Comparison of ENCODE assay signal across 9 mouse cellular contexts in the genomic region with DNA sequence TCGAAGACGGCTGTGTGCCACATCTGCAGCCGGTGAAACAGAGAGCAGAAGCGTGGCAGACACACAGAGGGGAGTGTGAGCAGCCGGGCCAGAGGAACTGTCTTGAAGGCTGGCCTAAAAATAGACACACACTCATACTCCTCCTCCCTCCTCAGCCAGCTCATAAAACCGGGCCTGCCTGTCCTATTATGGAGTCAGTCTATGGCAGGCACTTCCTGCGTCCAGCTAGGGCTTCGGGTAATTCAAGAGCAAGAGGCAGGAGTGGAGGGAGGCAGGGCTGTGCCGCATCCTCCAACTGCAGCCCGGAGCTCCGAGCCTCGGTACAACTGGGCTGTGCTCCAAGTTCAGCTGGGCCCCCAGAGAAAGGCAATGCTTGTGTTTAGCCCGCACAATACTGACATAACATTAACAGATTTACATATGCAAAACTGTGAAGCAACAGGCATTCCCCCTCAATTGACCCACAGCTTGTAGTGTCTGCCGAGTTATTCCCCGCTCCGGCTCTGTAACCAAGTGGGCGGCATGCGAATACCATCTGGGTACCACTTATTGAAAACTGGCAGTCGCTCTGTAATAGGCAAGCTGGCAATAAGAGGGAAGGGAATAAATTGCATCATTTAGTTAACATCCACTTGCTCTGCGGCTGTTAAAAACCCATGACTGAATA. TPM values are rescaled to one million over a fixed set of nuclear protein-coding genes. Genes with fewer than 3 reads are reported as not detected.
A peak's percentile ranks its signal among the peaks of the same experiment; 100 is the strongest.
DNase-seq lines count a peak whose midpoint lies in the region; ATAC-seq and TF ChIP-seq lines count a peak whose summit lies in the region.
"Had no signal": no experiment of that assay in that cellular context is flagged by ENCODE, and none has a peak within 500 bp of the region (broad histone marks: within the 10 kb centered on the region; RNA-seq: fewer than 3 reads in every experiment).

No protein-coding gene starts in this region.

- no peak for TF ChIP-seq POLR2A in bone marrow macrophage, adult 2 months (IDR thresholded peaks at IDR 0.05; ENCODE audit: borderline replicate concordance, low read depth, low read length)

- DNase-seq in 3T3-L1 (ENCODE audit: low read depth, low spot score) (peak; percentile 93), liver (peak; percentile 59)
- DNase-seq in forebrain, embryonic 10.5 days (ENCODE audit: extremely low spot score, low spot score) = peak; percentile 43
- peak; percentile 97 for DNase-seq in kidney, postnatal 0 days (ENCODE audit: low spot score)
- DNase-seq in midbrain, postnatal 0 days (ENCODE audit: low spot score) = peak; percentile 86

- H3K27me3 ChIP-seq in forebrain, embryonic 10.5 days (ENCODE audit: poor library complexity, severe bottlenecking) = no peaks in the 10 kb centered on the region
- H3K27me3 ChIP-seq in heart, embryonic 14.5 days (ENCODE audit: control insufficient read depth, insufficient read depth, low read length) = no peaks in the 10 kb centered on the region
- H3K27me3 ChIP-seq in kidney, postnatal 0 days (ENCODE audit: insufficient read depth, low read length) = no peaks in the 10 kb centered on the region
- no peaks in the 10 kb centered on the region for H3K27me3 ChIP-seq in midbrain, postnatal 0 days (ENCODE audit: insufficient read depth, low read length)
- H3K27me3 ChIP-seq in stomach, embryonic 14.5 days (ENCODE audit: control insufficient read depth, insufficient read depth, low read length) = no peaks in the 10 kb centered on the region

- WGBS in forebrain, embryonic 10.5 days = 65% methylated on average over 20 of the region's 20 CpGs
- 22% methylated on average over 20 of the region's 20 CpGs for WGBS in heart, embryonic 14.5 days
- 12% methylated on average over 20 of the region's 20 CpGs for WGBS in kidney, postnatal 0 days
- WGBS in midbrain, postnatal 0 days = 21% methylated on average over 20 of the region's 20 CpGs
- 31% methylated on average over 20 of the region's 20 CpGs for WGBS in stomach, embryonic 14.5 days

- no peak for TF ChIP-seq CTCF in bone marrow macrophage, adult 2 months (IDR thresholded peaks at IDR 0.05; ENCODE audit: low read depth, low read length)
- TF ChIP-seq CTCF in kidney, postnatal 0 days (IDR thresholded peaks at IDR 0.05; ENCODE audit: low read depth) = no peak
- TF ChIP-seq CTCF in midbrain, postnatal 0 days (IDR thresholded peaks at IDR 0.05) = no peak

- H3K4me2 ChIP-seq in heart, embryonic 14.5 days (ENCODE audit: low read length) = peak overlapping the region; percentile 59
- peak overlapping the region; percentile 53 for H3K4me2 ChIP-seq in kidney, postnatal 0 days (ENCODE audit: low read length)
- H3K4me2 ChIP-seq in midbrain, postnatal 0 days (ENCODE audit: low read depth, low read length, poor library complexity, severe bottlenecking) = peak overlapping the region; percentile 36
- peak overlapping the region; percentile 33 for H3K4me2 ChIP-seq in stomach, embryonic 14.5 days (replicated peaks; ENCODE audit: low read depth, low read length)

- peak overlapping the region; percentile 84 for H3K27ac ChIP-seq in bone marrow macrophage, adult 2 months (ENCODE audit: insufficient read depth, low read depth, low read length)
- H3K27ac ChIP-seq in forebrain, embryonic 10.5 days = peak overlapping the region; percentile 72
- peak overlapping the region; percentile 93 to 99 for H3K27ac ChIP-seq in heart, embryonic 14.5 days (replicated peaks in 1 of 2; ENCODE audit: control insufficient read depth in 1 of 2, insufficient read depth in 1 of 2, low read depth in 2 of 2, low read length in 2 of 2)
- H3K27ac ChIP-seq in kidney, postnatal 0 days = peak overlapping the region; percentile 70
- H3K27ac ChIP-seq in midbrain, postnatal 0 days (ENCODE audit: low read depth, low read length) = peak overlapping the region; percentile 51
- H3K27ac ChIP-seq in stomach, embryonic 14.5 days (ENCODE audit: low read length) = peak overlapping the region; percentile 92

- no peaks in the 10 kb centered on the region for H3K9me3 ChIP-seq in forebrain, embryonic 10.5 days
- no peaks in the 10 kb centered on the region for H3K9me3 ChIP-seq in heart, embryonic 14.5 days (ENCODE audit: control insufficient read depth, low read length)
- H3K9me3 ChIP-seq in kidney, postnatal 0 days (replicated peaks; ENCODE audit: low read length) = no peaks in the 10 kb centered on the region
- H3K9me3 ChIP-seq in midbrain, postnatal 0 days (ENCODE audit: low read length) = no peaks in the 10 kb centered on the region
- H3K9me3 ChIP-seq in stomach, embryonic 14.5 days (ENCODE audit: control insufficient read depth, low read depth, low read length) = no peaks in the 10 kb centered on the region
- H3K9me3 ChIP-seq: G1E had no signal

- H3K36me3 ChIP-seq in forebrain, embryonic 10.5 days (replicated peaks) = peaks cover 16% of the 10 kb centered on the region
- 0 out of 2 replicates have a peak, but pooled peaks cover 3% of the 10 kb centered on the region for H3K36me3 ChIP-seq in heart, embryonic 14.5 days (ENCODE audit: control insufficient read depth, insufficient read depth, low read length)
- H3K36me3 ChIP-seq in kidney, postnatal 0 days (ENCODE audit: insufficient read depth, low read length) = no peaks in the 10 kb centered on the region
- H3K36me3 ChIP-seq in midbrain, postnatal 0 days (ENCODE audit: insufficient read depth, low read length) = no peaks in the 10 kb centered on the region
- H3K36me3 ChIP-seq in stomach, embryonic 14.5 days (ENCODE audit: control insufficient read depth, insufficient read depth, low read length) = no peaks in the 10 kb centered on the region

- peak overlapping the region; percentile 70 for H3K9ac ChIP-seq in heart, embryonic 14.5 days (ENCODE audit: low read length)
- no peak overlapping the region for H3K9ac ChIP-seq in kidney, postnatal 0 days (ENCODE audit: low read depth, low read length)
- no peak overlapping the region; the same call in 1 of the 2 replicates for H3K9ac ChIP-seq in midbrain, postnatal 0 days (replicated peaks; ENCODE audit: low read length, poor library complexity, severe bottlenecking)
- no peak overlapping the region for H3K9ac ChIP-seq in stomach, embryonic 14.5 days (replicated peaks; ENCODE audit: low read depth, low read length)

- peak; percentile 95 for ATAC-seq in heart, embryonic 14.5 days (ENCODE audit: insufficient number of reproducible peaks, insufficient read depth, low FRiP score, low read depth)
- peak; percentile 82 for ATAC-seq in kidney, postnatal 0 days (replicated peaks; ENCODE audit: low FRiP score, low read depth)
- peak; percentile 85 for ATAC-seq in midbrain, postnatal 0 days (ENCODE audit: low FRiP score)
- peak; percentile 90 for ATAC-seq in stomach, embryonic 14.5 days (ENCODE audit: insufficient number of reproducible peaks, insufficient read depth, low FRiP score, low read depth)

- H3K4me3 ChIP-seq in bone marrow macrophage, adult 2 months (ENCODE audit: insufficient read depth, low read length) = peak overlapping the region; percentile 49
- H3K4me3 ChIP-seq in forebrain, embryonic 10.5 days = peak overlapping the region; percentile 1; the same call in 1 of the 2 replicates
- H3K4me3 ChIP-seq in heart, embryonic 14.5 days (ENCODE audit: control insufficient read depth in 1 of 2, insufficient read depth in 1 of 2, low read depth in 1 of 2, low read length in 2 of 2) = peak overlapping the region; percentile 4 to 29; a peak in 3 of 4 replicates
- H3K4me3 ChIP-seq in kidney, postnatal 0 days (replicated peaks; ENCODE audit: low read depth, low read length) = no peak overlapping the region
- no peak overlapping the region for H3K4me3 ChIP-seq in midbrain, postnatal 0 days (ENCODE audit: low read depth, low read length)
- H3K4me3 ChIP-seq in stomach, embryonic 14.5 days (ENCODE audit: low read depth, low read length) = no peak overlapping the region

- H3K4me1 ChIP-seq in bone marrow macrophage, adult 2 months (ENCODE audit: control insufficient read depth, insufficient read depth, low read length) = peaks cover 35% of the 10 kb centered on the region
- peaks cover 44% of the 10 kb centered on the region for H3K4me1 ChIP-seq in forebrain, embryonic 10.5 days
- peaks cover 12 to 35% of the 10 kb centered on the region in 2 experiments for H3K4me1 ChIP-seq in heart, embryonic 14.5 days (ENCODE audit: control insufficient read depth in 2 of 2, insufficient read depth in 2 of 2, low read length in 2 of 2)
- H3K4me1 ChIP-seq in kidney, postnatal 0 days (replicated peaks; ENCODE audit: insufficient read depth, low read length) = peaks cover 7% of the 10 kb centered on the region
- peaks cover 8% of the 10 kb centered on the region; the same call in 1 of the 2 replicates for H3K4me1 ChIP-seq in midbrain, postnatal 0 days (ENCODE audit: insufficient read depth, low read length)
- H3K4me1 ChIP-seq in stomach, embryonic 14.5 days (ENCODE audit: control insufficient read depth, insufficient read depth, low read length) = peaks cover 26% of the 10 kb centered on the region

RNA-seq across cellular contexts. Expression of gene Foxp1, which starts 37.2 kb away (rescaled TPM):
- polyA plus RNA-seq in bone marrow macrophage, adult 2 months (2012; ENCODE audit: insufficient read depth, insufficient read length, missing spikeins) = 73.4 and 77.6 TPM in 2 replicates
- polyA plus RNA-seq in forebrain, embryonic 10.5 days (2016; fragmentation: Nextera tagmentation; extraction: Ambion mirVana) = 57.8 and 64.8 TPM in 2 replicates
- 87.6 and 88.1 TPM in 2 replicates for polyA plus RNA-seq in heart, embryonic 14.5 days (2014; fragmentation: Nextera tagmentation; extraction: Ambion mirVana)
- polyA plus RNA-seq in kidney, postnatal 0 days (2015; fragmentation: Nextera tagmentation; extraction: Ambion mirVana) = 37.1 and 38.0 TPM in 2 replicates
- 66.2 and 71.1 TPM in 2 replicates for total RNA-seq in midbrain, postnatal 0 days (2014; rRNA removed)
- 67.8 and 74.3 TPM in 2 replicates for polyA plus RNA-seq in midbrain, postnatal 0 days (2015; fragmentation: Nextera tagmentation; extraction: Ambion mirVana)
- 190 TPM in 2 replicates for polyA plus RNA-seq in stomach, embryonic 14.5 days (2014; fragmentation: Nextera tagmentation; extraction: Ambion mirVana)

Comparison
In these comparisons a context has a peak if more than half of its experiments do, and no peak if none do; other contexts are left out.
1. DNase-seq: peak in every context shown above with its lines; median percentile 97 in kidney, postnatal 0 days; 93 in 3T3-L1; 86 in midbrain, postnatal 0 days; 59 in liver; 43 in forebrain, embryonic 10.5 days.
2. H3K4me3 ChIP-seq: peak in bone marrow macrophage, adult 2 months (single experiment), forebrain, embryonic 10.5 days (single experiment) and heart, embryonic 14.5 days (2 of 2); none in kidney, postnatal 0 days (single experiment), midbrain, postnatal 0 days (single experiment) and stomach, embryonic 14.5 days (single experiment).
3. Peak in every context shown above with its lines, with median percentiles within 50 percentile points of each other: H3K27ac ChIP-seq, ATAC-seq and H3K4me2 ChIP-seq.